18 mouse cellular contexts compared by ENCODE assay signal in genomic region chr3:89808638-89809037, GRCm38 (mm10). TPM values are rescaled to one million over a fixed set of nuclear protein-coding genes. Genes with fewer than 3 reads are reported as not detected.
A peak's percentile ranks its signal among the peaks of the same experiment; 100 is the strongest.
DNase-seq lines count a peak whose midpoint lies in the region; ATAC-seq and TF ChIP-seq lines count a peak whose summit lies in the region.
"Had no signal": no experiment of that assay in that cellular context is flagged by ENCODE, and none has a peak within 500 bp of the region (broad histone marks: within the 10 kb centered on the region; RNA-seq: fewer than 3 reads in every experiment).

No protein-coding gene starts in this region.

- no peaks in the 10 kb centered on the region for H3K9me3 ChIP-seq in intestine, embryonic 15.5 days
- H3K9me3 ChIP-seq in intestine, postnatal 0 days (ENCODE audit: control insufficient read depth) = no peaks in the 10 kb centered on the region
- H3K9me3 ChIP-seq in liver, embryonic 14.5 days (ENCODE audit: control insufficient read depth, low read length) = no peaks in the 10 kb centered on the region
- H3K9me3 ChIP-seq in stomach, embryonic 15.5 days = no peaks in the 10 kb centered on the region

- peak; percentile 54; the same call in 1 of the 2 replicates for TF ChIP-seq EP300 in liver, embryonic 14.5 days (IDR thresholded peaks at IDR 0.05; ENCODE audit: low read depth)

- no peaks in the 10 kb centered on the region for H3K27me3 ChIP-seq in intestine, embryonic 15.5 days (replicated peaks)
- no peaks in the 10 kb centered on the region; the same call in 1 of the 2 replicates for H3K27me3 ChIP-seq in intestine, postnatal 0 days (replicated peaks; ENCODE audit: control insufficient read depth, insufficient read depth, low read length)
- no peaks in the 10 kb centered on the region for H3K27me3 ChIP-seq in liver, embryonic 14.5 days (ENCODE audit: control insufficient read depth, insufficient read depth, low read length)
- H3K27me3 ChIP-seq in stomach, embryonic 15.5 days (replicated peaks) = no peaks in the 10 kb centered on the region

- H3K4me3 ChIP-seq in intestine, embryonic 15.5 days (replicated peaks) = no peak overlapping the region
- no peak overlapping the region for H3K4me3 ChIP-seq in intestine, postnatal 0 days (ENCODE audit: low read depth, low read length)
- H3K4me3 ChIP-seq in liver, embryonic 14.5 days (ENCODE audit: insufficient read depth in 1 of 2, low read depth in 2 of 2, low read length in 2 of 2) = peak overlapping the region; percentile 22 to 34
- no peak overlapping the region for H3K4me3 ChIP-seq in stomach, embryonic 15.5 days (replicated peaks)

- no peak overlapping the region for H3K4me2 ChIP-seq in intestine, embryonic 15.5 days (replicated peaks)
- no peak overlapping the region for H3K4me2 ChIP-seq in intestine, postnatal 0 days (replicated peaks; ENCODE audit: low read depth)
- peak overlapping the region; percentile 65 for H3K4me2 ChIP-seq in liver, embryonic 14.5 days (ENCODE audit: low read depth)
- no peak overlapping the region for H3K4me2 ChIP-seq in stomach, embryonic 15.5 days

- intact Hi-C loops in left cerebral cortex, postnatal 25 days (cut with DNase I) = no loop called here

- H3K36me3 ChIP-seq in intestine, embryonic 15.5 days = no peaks in the 10 kb centered on the region
- no peaks in the 10 kb centered on the region for H3K36me3 ChIP-seq in intestine, postnatal 0 days (ENCODE audit: control insufficient read depth, insufficient read depth)
- H3K36me3 ChIP-seq in liver, embryonic 14.5 days (replicated peaks; ENCODE audit: control insufficient read depth, insufficient read depth, low read depth) = no peaks in the 10 kb centered on the region
- no peaks in the 10 kb centered on the region for H3K36me3 ChIP-seq in stomach, embryonic 15.5 days

- no peak overlapping the region for H3K9ac ChIP-seq in intestine, embryonic 15.5 days
- H3K9ac ChIP-seq in intestine, postnatal 0 days (ENCODE audit: low read depth, low read length) = no peak overlapping the region
- peak overlapping the region; percentile 58 for H3K9ac ChIP-seq in liver, embryonic 14.5 days (replicated peaks)
- H3K9ac ChIP-seq in stomach, embryonic 15.5 days = no peak overlapping the region

- TF ChIP-seq CTCF in intestine, postnatal 0 days (IDR thresholded peaks at IDR 0.05; ENCODE audit: low read depth) = no peak
- peak; percentile 10; the same call in 1 of the 2 replicates for TF ChIP-seq CTCF in liver, embryonic 14.5 days (IDR thresholded peaks at IDR 0.05; ENCODE audit: low read depth)

- no peaks in the 10 kb centered on the region for H3K4me1 ChIP-seq in intestine, embryonic 15.5 days (replicated peaks)
- H3K4me1 ChIP-seq in intestine, postnatal 0 days (replicated peaks; ENCODE audit: control insufficient read depth, insufficient read depth, low read length) = no peaks in the 10 kb centered on the region
- H3K4me1 ChIP-seq in liver, embryonic 14.5 days (replicated peaks; ENCODE audit: control insufficient read depth in 2 of 2, insufficient read depth in 2 of 2, low read length in 1 of 2) = peaks cover 18 to 23% of the 10 kb centered on the region in 2 experiments
- H3K4me1 ChIP-seq in stomach, embryonic 15.5 days = no peaks in the 10 kb centered on the region

- 40% methylated on average over 9 of the region's 9 CpGs for WGBS in intestine, embryonic 15.5 days
- 36% methylated on average over 9 of the region's 9 CpGs for WGBS in intestine, postnatal 0 days
- 25% methylated on average over 9 of the region's 9 CpGs for WGBS in liver, embryonic 14.5 days (ENCODE audit: insufficient replicate concordance)
- 41% methylated on average over 9 of the region's 9 CpGs for WGBS in stomach, embryonic 15.5 days

- DNase-seq in c-Kit-positive CD71-positive TER-119-negative erythroid progenitor cells, embryonic 14.5 days (ENCODE audit: low read depth) = peak; percentile 74
- DNase-seq in liver, embryonic 14.5 days (ENCODE audit: low read depth in 3 of 3, low spot score in 3 of 3) = peak; percentile 78 to 83 (median 80)
- no peak for DNase-seq in thymus, postnatal 36 days
- DNase-seq in left cerebral cortex, postnatal 25 days (ENCODE audit: low spot score in 2 of 2) = no peak
- DNase-seq: adrenal gland, adult 2 months; kidney, adult 2 months; layer of hippocampus, adult 9-11 months; left cerebral cortex, postnatal 4 days; lung, postnatal 10 days; midbrain, embryonic 14.5 days; thymus, postnatal 4 days had no signal

- ATAC-seq in intestine, embryonic 15.5 days = peak; percentile 45
- no peak for ATAC-seq in intestine, postnatal 0 days
- ATAC-seq in liver, embryonic 14.5 days (ENCODE audit: insufficient read depth) = peak; percentile 94
- peak; percentile 89 for ATAC-seq in stomach, embryonic 15.5 days (ENCODE audit: insufficient read depth, low FRiP score, low read depth)
- no peak for ATAC-seq in granulocyte monocyte progenitor cell, adult 5-6 weeks (replicated peaks; ENCODE audit: poor library complexity, severe bottlenecking)
- ATAC-seq: Patski had no signal

- H3K27ac ChIP-seq in intestine, embryonic 15.5 days = no peak overlapping the region
- H3K27ac ChIP-seq in intestine, postnatal 0 days (ENCODE audit: low read depth, low read length) = no peak overlapping the region
- H3K27ac ChIP-seq in liver, embryonic 14.5 days = peak overlapping the region; percentile 94
- peak overlapping the region; percentile 70 for H3K27ac ChIP-seq in stomach, embryonic 15.5 days

RNA-seq across cellular contexts. Expression of gene She, which starts 22.5 kb away (rescaled TPM):
- 3.7 and 3.8 TPM in 2 replicates for polyA plus RNA-seq in intestine, embryonic 15.5 days (2015; fragmentation: Nextera tagmentation; extraction: Ambion mirVana)
- 1.6 and 1.8 TPM in 2 replicates for polyA plus RNA-seq in intestine, postnatal 0 days (2015; fragmentation: Nextera tagmentation; extraction: Ambion mirVana)
- 0.50 and 0.55 TPM in 2 replicates for polyA plus RNA-seq in liver, embryonic 14.5 days (2012; rRNA removed)
- 0.81 and 0.86 TPM in 2 replicates for polyA plus RNA-seq in liver, embryonic 14.5 days (2014; fragmentation: Nextera tagmentation; extraction: Ambion mirVana)
- 3.6 and 3.7 TPM in 2 replicates for polyA plus RNA-seq in stomach, embryonic 15.5 days (2015; fragmentation: Nextera tagmentation; extraction: Ambion mirVana)
- total RNA-seq in granulocyte monocyte progenitor cell, adult 5-6 weeks (2014; fragmentation: Nextera tagmentation) = not detected in 2 replicates
- total RNA-seq in granulocyte monocyte progenitor cell, adult 5-6 weeks (2017) = not detected in 2 replicates
- 1 to 10 TPM; 3.1 to 3.4 TPM for total RNA-seq in left cerebral cortex, postnatal 25 days (2021)
- total RNA-seq: hematopoietic stem cell, adult 5-6 weeks had no signal
- polyA plus RNA-seq: C2C12 had no signal

RNA-seq across cellular contexts. Expression of gene Ube2q1, which starts 35.2 kb away (rescaled TPM):
- 12.3 and 14.3 TPM in 2 replicates for polyA plus RNA-seq in intestine, embryonic 15.5 days (2015; fragmentation: Nextera tagmentation; extraction: Ambion mirVana)
- 22.1 and 23.7 TPM in 2 replicates for polyA plus RNA-seq in intestine, postnatal 0 days (2015; fragmentation: Nextera tagmentation; extraction: Ambion mirVana)
- 6.7 and 9.0 TPM in 2 replicates for polyA plus RNA-seq in liver, embryonic 14.5 days (2012; rRNA removed)
- polyA plus RNA-seq in liver, embryonic 14.5 days (2014; fragmentation: Nextera tagmentation; extraction: Ambion mirVana) = 6.3 and 6.7 TPM in 2 replicates
- polyA plus RNA-seq in stomach, embryonic 15.5 days (2015; fragmentation: Nextera tagmentation; extraction: Ambion mirVana) = 11.2 and 11.7 TPM in 2 replicates
- 95.1 and 123 TPM in 2 replicates for total RNA-seq in granulocyte monocyte progenitor cell, adult 5-6 weeks (2014; fragmentation: Nextera tagmentation)
- total RNA-seq in granulocyte monocyte progenitor cell, adult 5-6 weeks (2017) = 110 and 118 TPM in 2 replicates
- 10 to 100 TPM; 87.1 to 89.9 TPM for total RNA-seq in left cerebral cortex, postnatal 25 days (2021)

RNA-seq across cellular contexts. Expression of gene Chrnb2, which starts 44.2 kb away (rescaled TPM):
- polyA plus RNA-seq in intestine, embryonic 15.5 days (2015; fragmentation: Nextera tagmentation; extraction: Ambion mirVana) = 1.6 and 1.7 TPM in 2 replicates
- polyA plus RNA-seq in intestine, postnatal 0 days (2015; fragmentation: Nextera tagmentation; extraction: Ambion mirVana) = 0.95 and 1.0 TPM in 2 replicates
- 0.12 and 0.15 TPM in 2 replicates for polyA plus RNA-seq in liver, embryonic 14.5 days (2012; rRNA removed)
- 0.10 and 0.18 TPM in 2 replicates for polyA plus RNA-seq in liver, embryonic 14.5 days (2014; fragmentation: Nextera tagmentation; extraction: Ambion mirVana)
- 1.4 and 1.6 TPM in 2 replicates for polyA plus RNA-seq in stomach, embryonic 15.5 days (2015; fragmentation: Nextera tagmentation; extraction: Ambion mirVana)
- total RNA-seq in granulocyte monocyte progenitor cell, adult 5-6 weeks (2014; fragmentation: Nextera tagmentation) = 0.77 TPM in 1 of 2 replicates, not detected in the other
- 0.39 and 0.72 TPM in 2 replicates for total RNA-seq in granulocyte monocyte progenitor cell, adult 5-6 weeks (2017)
- 10 to 100 TPM; 25.5 to 26.2 TPM for total RNA-seq in left cerebral cortex, postnatal 25 days (2021)

Comparison
In these comparisons a context has a peak if more than half of its experiments do, and no peak if none do; other contexts are left out.
1. ATAC-seq: peak in intestine, embryonic 15.5 days (single experiment), liver, embryonic 14.5 days (single experiment) and stomach, embryonic 15.5 days (single experiment); none in intestine, postnatal 0 days (single experiment) and granulocyte monocyte progenitor cell, adult 5-6 weeks (single experiment).
2. H3K27ac ChIP-seq: peak in liver, embryonic 14.5 days (single experiment) and stomach, embryonic 15.5 days (single experiment); none in intestine, embryonic 15.5 days (single experiment) and intestine, postnatal 0 days (single experiment).
3. H3K4me3 ChIP-seq: peak in liver, embryonic 14.5 days (2 of 2); none in intestine, embryonic 15.5 days (single experiment), intestine, postnatal 0 days (single experiment) and stomach, embryonic 15.5 days (single experiment).
4. DNase-seq: peak in c-Kit-positive CD71-positive TER-119-negative erythroid progenitor cells, embryonic 14.5 days (single experiment) and liver, embryonic 14.5 days (3 of 3); none in thymus, postnatal 36 days (0 of 2) and left cerebral cortex, postnatal 25 days (0 of 2).